Mouse (Mus musculus) layer of hippocampus, adult 2 months (tissue): ENCODE measurements around the gene Clip2. TPM values are rescaled to one million over a fixed set of nuclear protein-coding genes. Genes with fewer than 3 reads are reported as not detected.

ENCODE experiments used
- DNase-seq, 2 experiments: peaks; one replicate each; pipeline ENCODE4 v3.0.0; 2022; ENCODE audit warnings: low spot score in 2 of 2
- H3K27ac ChIP-seq: fragments of 200-600 bp; 2 replicates; pipeline ENCODE4 v1.8.1; 2022
- H3K4me3 ChIP-seq: fragments of 200-600 bp; 2 replicates; pipeline ENCODE4 v1.8.1; 2022; ENCODE audit warnings: mild to moderate bottlenecking
- CTCF ChIP-seq: fragments of 200-600 bp; conservative IDR thresholded peaks from 2 replicates; pipeline ENCODE4 v1.8.1; 2022; ENCODE audit warnings: antibody characterized with exemption, mild to moderate bottlenecking, moderate library complexity
- long read RNA-seq, 2 experiments: library from polyadenylated mRNA; stranded (forward); transcript quantifications; one replicate each; pipeline ENCODE4 v2.0.0; 2021; ENCODE audit warnings: borderline mapping rate in 2 of 2
- total RNA-seq, 2 experiments: library from RNA; stranded (reverse); gene quantifications; 2 replicates each; pipeline ENCODE4 v1.2.3; 2021

The Clip2 gene
- 10 to 100 TPM; 90.0 to 99.3 TPM for total RNA-seq
- long read RNA-seq, experiment 1, full-length matches to known transcripts: 16 of 24 reads
- long read RNA-seq, experiment 1, partial matches to known transcripts: 5 of 24 reads
- long read RNA-seq, experiment 1, other reads (novel, unspliced or antisense): 3 of 24 reads
- long read RNA-seq, experiment 2, full-length matches to known transcripts: 28 of 32 reads
- long read RNA-seq, experiment 2, partial matches to known transcripts: 4 of 32 reads
- long read RNA-seq, experiment 2, other reads (novel, unspliced or antisense): 0 of 32 reads

- Histone ChIP-seq H3K27ac (peak within 1 kb of the TSS; percentile 98), H3K4me3 (peak within 1 kb of the TSS; percentile 99)
- peak; percentile 67 for TF ChIP-seq CTCF
- DNase-seq: peak; percentile 98 to 100
Observed at GRCm38 (mm10) chr5:134552110-134552972, at the start of gene Clip2. Gene Clip2 (minus strand): TSS chr5:134552434.

DNA sequence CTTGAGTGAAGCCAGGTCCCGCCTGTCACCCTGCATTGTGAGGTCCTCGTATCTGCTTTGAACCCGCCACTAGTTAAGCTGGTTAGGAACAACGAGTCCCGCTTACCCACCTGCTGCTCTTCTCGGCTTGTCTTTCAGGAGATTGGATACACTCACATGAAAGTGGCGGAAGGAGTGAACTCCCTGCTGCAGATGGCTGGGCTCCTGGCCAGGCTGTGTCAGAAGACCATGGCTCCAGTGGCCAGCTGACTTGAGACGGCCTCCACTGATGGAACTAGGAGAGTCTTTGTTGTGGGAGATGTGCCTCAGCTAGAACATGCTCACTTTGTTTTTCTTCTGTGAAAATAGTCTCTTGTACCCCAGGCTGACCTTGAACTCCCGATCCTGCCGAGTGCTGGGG is 45.5 kb upstream of the Clip2 start:
- peak overlapping the region; percentile 57; the same call in 1 of the 2 replicates for H3K27ac ChIP-seq
- no peak for DNase-seq
- H3K4me3 ChIP-seq: no peak overlapping the region
- TF ChIP-seq CTCF: no peak

DNA sequence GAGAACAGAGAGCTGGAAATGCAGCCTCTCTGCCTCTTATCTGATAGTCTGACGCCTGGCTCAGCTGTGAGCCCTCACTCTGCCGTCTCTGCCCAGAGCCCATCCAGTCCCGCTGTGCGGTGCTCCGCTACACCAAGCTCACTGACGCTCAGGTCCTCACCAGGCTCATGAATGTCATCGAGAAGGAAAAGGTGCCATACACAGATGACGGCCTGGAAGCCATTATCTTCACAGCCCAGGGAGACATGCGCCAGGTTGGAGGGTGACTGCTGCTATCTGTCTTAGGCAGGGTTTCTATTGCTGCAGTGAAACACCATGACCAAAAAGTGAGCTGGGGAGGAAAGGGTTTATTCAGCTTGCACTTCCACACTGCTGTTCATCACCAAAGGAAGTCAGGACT is 40.9 kb upstream of the Clip2 start:
- no peak overlapping the region for H3K27ac ChIP-seq
- no peak for TF ChIP-seq CTCF
- no peak overlapping the region for H3K4me3 ChIP-seq
- no peak for DNase-seq

GRCm38 (mm10) chr5:134592026-134592581 is 39.9 kb upstream of the Clip2 start:
- no peak for TF ChIP-seq CTCF
- no peak for DNase-seq

GRCm38 (mm10) chr5:134589900-134590299 is 37.7 kb upstream of the Clip2 start:
- DNase-seq: no peak
- no peak for TF ChIP-seq CTCF
- Histone ChIP-seq H3K27ac (no peak overlapping the region), H3K4me3 (no peak overlapping the region)

More at GRCm38 (mm10) chr5:134592026-134592581, 39.9 kb upstream of the Clip2 start:
- Histone ChIP-seq H3K27ac (no peak overlapping the region), H3K4me3 (no peak overlapping the region)

DNA sequence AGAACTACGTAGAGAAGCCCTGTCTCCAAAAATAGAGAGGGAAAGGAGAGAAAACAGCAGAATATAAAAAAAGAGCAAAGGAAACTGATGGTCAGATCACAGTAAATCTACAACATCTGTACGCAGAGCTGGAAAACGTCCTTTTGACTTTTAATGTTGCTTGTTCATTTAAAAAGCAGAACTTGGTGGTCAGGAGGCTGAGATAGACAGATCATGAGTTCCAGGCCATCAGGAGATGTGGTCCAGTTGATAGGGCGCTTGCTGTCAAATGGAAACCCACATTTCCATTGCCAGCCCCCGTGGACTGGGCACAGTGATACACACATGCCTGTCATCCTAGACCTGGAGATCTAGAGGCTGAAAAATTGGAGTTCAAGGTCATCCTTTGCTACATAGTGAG is 32.6 kb upstream of the Clip2 start:
- DNase-seq: no peak
- H3K27ac ChIP-seq: no peak overlapping the region

GRCm38 (mm10) chr5:134583884-134584213 is 31.6 kb upstream of the Clip2 start:
- Histone ChIP-seq H3K4me3 (no peak overlapping the region), H3K27ac (no peak overlapping the region)
- TF ChIP-seq CTCF: no peak
- no peak for DNase-seq

More for the DNA sequence above, 32.6 kb upstream of the Clip2 start:
- no peak overlapping the region for H3K4me3 ChIP-seq
- no peak for TF ChIP-seq CTCF

DNA sequence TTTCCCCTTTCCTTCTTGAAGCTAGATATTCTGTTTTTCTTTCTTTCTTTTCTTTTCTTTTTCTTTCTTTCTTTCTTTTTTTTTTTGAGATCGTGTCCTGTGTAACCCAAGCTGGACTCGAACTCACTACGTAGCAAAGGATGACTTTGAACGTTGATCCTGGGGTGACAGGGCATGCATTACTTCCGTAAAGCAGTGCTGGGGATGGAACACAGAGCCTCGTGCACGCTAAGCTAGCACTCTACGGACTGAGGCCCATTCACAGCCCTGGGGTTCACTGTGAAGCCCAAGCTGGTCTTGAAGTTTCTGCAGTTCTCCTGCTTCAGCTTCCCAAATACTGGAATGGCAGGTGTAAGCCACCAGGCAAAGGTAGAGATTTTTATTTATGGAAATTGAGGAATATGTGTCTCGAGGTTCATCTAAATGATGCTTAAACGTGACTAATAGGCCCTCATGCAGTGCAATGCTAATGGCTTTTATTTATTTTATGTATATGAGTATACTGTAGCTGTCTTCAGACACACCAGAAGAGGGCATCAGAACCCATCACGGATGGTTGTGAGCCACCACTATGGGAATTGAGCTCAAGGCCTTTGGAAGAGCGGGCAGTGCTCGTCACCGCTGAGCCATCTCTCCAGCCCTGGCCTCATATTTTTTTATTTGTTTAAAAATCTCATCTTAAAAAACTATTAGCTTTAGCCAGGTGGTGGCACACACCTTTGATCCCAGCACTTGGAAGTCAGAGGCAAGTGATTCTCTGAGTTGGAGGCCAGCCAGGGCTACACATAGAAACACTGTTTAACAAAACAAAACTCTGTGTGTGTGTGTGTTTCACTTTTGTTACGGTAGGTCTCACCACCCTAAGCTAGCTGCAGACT is 31.0 kb upstream of the Clip2 start:
- H3K4me3 ChIP-seq: peak overlapping the region; percentile 99
- peak; percentile 53 for TF ChIP-seq CTCF
- peak overlapping the region; percentile 76 for H3K27ac ChIP-seq
- DNase-seq: no peak

- Histone ChIP-seq H3K27ac (peak overlapping the region; percentile 76), H3K4me3 (peak overlapping the region; percentile 99)
- peak; percentile 86 for TF ChIP-seq CTCF
- peak; percentile 96 to 97 for DNase-seq
Observed at GRCm38 (mm10) chr5:134582221-134582907, 30.1 kb upstream of the Clip2 start.

DNA sequence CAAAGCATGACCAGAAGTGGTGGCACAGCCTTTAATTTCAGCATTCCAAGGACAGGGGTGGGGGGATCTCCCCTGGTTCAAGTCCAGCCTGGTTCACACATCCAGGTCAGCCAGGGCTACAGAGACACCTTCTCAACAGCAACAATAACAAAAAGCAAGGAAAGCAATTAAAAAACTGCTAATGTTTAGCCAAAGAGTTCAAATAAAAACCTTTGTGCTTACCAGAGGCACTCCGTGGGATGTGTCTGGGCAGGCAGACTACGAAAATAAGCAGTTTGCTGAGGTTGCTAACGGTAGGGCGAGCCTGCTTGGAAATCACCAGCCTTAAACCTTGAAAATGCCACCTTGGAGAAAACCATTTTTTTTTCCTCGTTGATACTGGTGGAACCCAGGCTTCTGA is 28.9 kb upstream of the Clip2 start, which contains the start of gene Rfc2:
TSS of gene Rfc2 (plus strand) at position 221 of the 400 bp plus-strand sequence.
- no peak for DNase-seq
- TF ChIP-seq CTCF: no peak
- H3K27ac ChIP-seq: 0 out of 2 replicates have a peak within 1 kb of the TSS, but pooled peaks have one; percentile 54
- no peak within 1 kb of the TSS for H3K4me3 ChIP-seq

- no peak overlapping the region for H3K4me3 ChIP-seq
- no peak overlapping the region for H3K27ac ChIP-seq
- TF ChIP-seq CTCF: no peak
- DNase-seq: no peak
Observed at GRCm38 (mm10) chr5:134579135-134579534, 26.9 kb upstream of the Clip2 start.

- no peak for DNase-seq
- no peak overlapping the region for H3K27ac ChIP-seq
- no peak for TF ChIP-seq CTCF
- H3K4me3 ChIP-seq: no peak overlapping the region
Observed at GRCm38 (mm10) chr5:134577534-134577933, 25.3 kb upstream of the Clip2 start.
